Mouse (Mus musculus): ENCODE data around the gene Cars. TPM values are rescaled to one million over a fixed set of nuclear protein-coding genes. Genes with fewer than 3 reads are reported as not detected.

The Cars gene
- polyA plus RNA-seq, 1 experiment from 2014 or later: 24.7 TPM

DNA sequence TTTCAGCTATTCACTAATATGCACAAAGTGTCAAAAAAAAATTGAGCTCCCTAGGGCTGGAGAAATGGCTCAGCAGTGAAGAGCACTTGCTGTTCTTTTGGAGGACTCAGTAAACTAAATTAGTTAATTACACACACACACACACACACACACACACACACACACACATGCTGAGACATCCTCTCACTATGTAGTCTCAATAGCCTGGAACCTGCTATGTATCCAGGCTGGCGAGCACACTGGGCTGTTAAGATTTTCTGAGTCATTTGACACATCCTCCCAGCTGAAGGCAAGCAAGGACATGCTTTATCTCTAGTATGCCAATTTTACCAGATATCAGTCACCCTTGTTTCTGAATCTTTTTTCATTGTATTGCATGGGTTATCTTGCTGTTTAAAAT is 21.1 kb upstream of the Cars start:
- Histone ChIP-seq H3K9me3 (replicated peaks) (no peaks in the 10 kb centered on the region), H3K27ac (no peak overlapping the region), H3K9ac (no peak overlapping the region), H3K36me3 (no peaks in the 10 kb centered on the region), H3K27me3 (no peaks in the 10 kb centered on the region), H3K4me2 (no peak overlapping the region), H3K4me1 (replicated peaks) (no peaks in the 10 kb centered on the region), H3K4me3 (no peak overlapping the region)
- ATAC-seq (replicated peaks; ENCODE audit: insufficient number of reproducible peaks, insufficient read depth, low FRiP score, low read depth): no peak
- 43% methylated on average over 1 of the region's 1 CpGs for WGBS

DNA sequence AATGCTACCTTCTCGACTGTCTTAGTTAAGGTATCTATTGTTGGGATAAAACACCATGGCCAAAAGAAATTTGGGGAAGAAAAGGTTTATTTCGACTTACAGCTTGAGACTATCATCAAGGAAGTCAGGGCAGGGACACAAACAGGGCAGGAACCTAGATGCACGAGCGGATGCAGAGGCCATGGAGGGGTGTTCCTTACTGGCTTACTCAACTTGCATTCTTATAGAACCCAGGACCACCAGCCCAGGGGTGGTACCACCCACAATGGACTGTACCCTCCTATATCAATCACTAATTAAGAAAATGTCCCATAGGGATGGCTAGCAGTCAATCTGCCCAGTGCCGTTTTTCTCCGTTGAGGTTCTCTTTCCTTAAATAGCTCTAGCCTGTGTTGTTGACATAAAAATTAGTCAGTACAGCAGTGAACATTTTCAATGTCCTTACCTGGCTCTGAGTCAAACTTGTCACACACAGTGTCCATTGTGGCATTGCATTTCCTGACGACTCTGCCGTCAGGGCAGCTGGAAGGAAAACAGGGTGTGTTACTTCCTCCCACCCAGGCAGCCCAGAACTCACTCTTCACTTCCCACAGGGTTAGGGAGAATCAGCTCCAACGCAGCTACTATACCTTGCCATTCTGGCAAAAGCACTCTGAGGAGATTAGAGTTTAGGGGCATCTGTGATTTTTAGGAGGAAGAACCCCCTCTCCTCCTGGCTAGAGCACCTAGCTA is 14.7 kb upstream of the Cars start:
- Histone ChIP-seq H3K9ac (no peak overlapping the region), H3K4me2 (no peak overlapping the region), H3K27me3 (no peaks in the 10 kb centered on the region), H3K9me3 (replicated peaks) (no peaks in the 10 kb centered on the region), H3K4me1 (replicated peaks) (0 out of 2 replicates have a peak, but pooled peaks cover 3% of the 10 kb centered on the region), H3K4me3 (no peak overlapping the region), H3K27ac (peak overlapping the region; percentile 39), H3K36me3 (no peaks in the 10 kb centered on the region)
- 0 out of 2 replicates have a peak, but pooled peaks have one; percentile 43 for ATAC-seq (replicated peaks; ENCODE audit: insufficient number of reproducible peaks, insufficient read depth, low FRiP score, low read depth)
- 33% methylated on average over 9 of the region's 9 CpGs for WGBS

DNA sequence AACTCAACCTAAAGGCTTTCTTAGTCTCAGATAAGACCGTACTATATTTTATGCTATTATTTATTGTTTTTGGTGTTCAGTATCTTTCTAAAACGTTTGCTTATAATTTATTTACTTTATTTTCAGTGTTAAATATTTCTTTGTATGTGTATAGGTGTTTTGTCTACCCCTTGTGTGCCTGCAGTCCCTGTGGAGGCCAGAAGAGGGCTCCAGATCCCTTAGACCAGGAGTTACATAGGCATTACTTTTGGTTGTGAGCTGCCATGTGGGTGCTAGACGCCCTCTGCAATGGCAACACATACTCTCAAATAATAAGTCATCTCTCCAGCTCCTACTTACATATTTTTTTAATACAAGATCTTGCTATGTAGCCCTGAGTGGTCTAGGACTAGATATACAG is 12.3 kb upstream of the Cars start:
- Histone ChIP-seq H3K4me3 (no peak overlapping the region), H3K4me2 (no peak overlapping the region), H3K4me1 (replicated peaks) (0 out of 2 replicates have a peak, but pooled peaks cover 5% of the 10 kb centered on the region), H3K27me3 (no peaks in the 10 kb centered on the region), H3K27ac (no peak overlapping the region), H3K9ac (no peak overlapping the region), H3K9me3 (replicated peaks) (no peaks in the 10 kb centered on the region), H3K36me3 (no peaks in the 10 kb centered on the region)
- 58% methylated on average over 3 of the region's 3 CpGs for WGBS
- ATAC-seq (replicated peaks; ENCODE audit: insufficient number of reproducible peaks, insufficient read depth, low FRiP score, low read depth): no peak

DNA sequence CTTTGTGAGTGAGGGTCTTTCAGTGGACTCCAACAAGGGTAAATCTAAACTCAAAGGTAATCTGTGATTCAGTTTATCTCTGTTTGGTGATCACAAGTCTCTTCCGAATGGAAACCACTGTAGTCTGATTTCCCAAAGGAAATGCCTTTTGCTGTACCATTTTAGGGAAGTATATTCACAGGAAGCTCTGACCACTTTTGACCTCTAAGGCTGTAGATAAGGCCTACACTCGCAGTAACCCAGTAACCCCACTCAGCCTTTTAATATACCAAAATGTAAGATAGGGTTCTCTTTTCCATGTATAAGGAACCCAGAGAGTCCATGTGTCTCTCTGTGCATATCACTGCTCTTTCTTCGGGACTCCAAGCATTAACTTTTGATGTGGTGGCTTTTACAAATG is 5.4 kb upstream of the Cars start:
- WGBS: 69% methylated on average over 3 of the region's 3 CpGs
- Histone ChIP-seq H3K4me3 (no peak overlapping the region), H3K27ac (no peak overlapping the region), H3K9ac (no peak overlapping the region), H3K4me1 (replicated peaks) (0 out of 2 replicates have a peak, but pooled peaks cover 3% of the 10 kb centered on the region), H3K27me3 (no peaks in the 10 kb centered on the region), H3K36me3 (no peaks in the 10 kb centered on the region), H3K4me2 (no peak overlapping the region), H3K9me3 (replicated peaks) (no peaks in the 10 kb centered on the region)
- ATAC-seq (replicated peaks; ENCODE audit: insufficient number of reproducible peaks, insufficient read depth, low FRiP score, low read depth): no peak

DNA sequence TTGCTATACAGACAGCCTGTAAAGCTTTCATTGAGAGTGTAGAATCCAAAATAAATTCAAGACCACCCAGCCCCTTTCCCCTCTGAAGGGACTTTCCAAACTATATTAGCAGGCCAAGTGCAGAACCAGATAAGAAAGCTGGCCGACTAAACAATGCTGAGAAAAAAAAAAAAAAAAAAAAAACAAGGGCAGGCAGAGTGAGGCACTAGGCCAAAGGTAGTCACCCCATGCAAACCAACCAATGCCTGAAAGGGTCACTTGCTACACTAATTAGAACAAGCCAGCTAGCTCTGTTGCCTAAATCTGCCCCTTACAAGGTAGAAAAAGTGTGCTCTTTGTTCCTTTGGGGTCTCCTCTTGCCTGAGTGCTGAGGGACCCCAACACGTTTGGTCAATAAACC is 5.0 kb upstream of the Cars start:
- 48% methylated on average over 2 of the region's 2 CpGs for WGBS

DNA sequence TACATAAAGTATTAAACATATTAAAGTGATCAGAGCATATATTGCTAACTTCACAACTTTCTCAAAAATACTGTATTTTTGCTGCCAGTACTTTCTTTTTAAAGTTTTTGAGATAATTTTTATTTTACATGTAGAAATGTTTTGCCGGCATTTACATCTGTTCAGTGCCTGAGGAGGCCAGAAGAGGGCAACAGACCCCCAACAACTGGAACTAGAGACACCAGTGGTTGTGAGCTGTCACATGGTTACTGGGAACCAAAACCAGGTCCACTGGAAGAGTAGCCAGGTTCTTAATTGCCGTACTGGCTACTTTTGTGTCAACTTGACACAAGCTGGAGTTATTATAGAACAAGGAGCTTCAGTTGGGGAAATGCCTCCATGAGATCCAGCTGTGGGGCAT is 1.8 kb upstream of the Cars start:
- no peak overlapping the region for H3K27ac ChIP-seq
- H3K27me3 ChIP-seq: no peaks in the 10 kb centered on the region
- no peaks in the 10 kb centered on the region for H3K36me3 ChIP-seq
- 72% methylated on average over 2 of the region's 2 CpGs for whole genome bisulfite sequencing
- H3K4me3 ChIP-seq: no peak overlapping the region
- no peak overlapping the region for H3K4me2 ChIP-seq
- H3K9ac ChIP-seq: no peak overlapping the region
- no peak for ATAC-seq (replicated peaks; ENCODE audit: insufficient number of reproducible peaks, insufficient read depth, low FRiP score, low read depth)
- no peaks in the 10 kb centered on the region for H3K9me3 ChIP-seq (replicated peaks)
- H3K4me1 ChIP-seq (replicated peaks): peaks cover 11% of the 10 kb centered on the region

More for the DNA sequence above, 5.0 kb upstream of the Cars start:
- Histone ChIP-seq H3K9me3 (replicated peaks) (no peaks in the 10 kb centered on the region), H3K9ac (no peak overlapping the region), H3K27ac (no peak overlapping the region), H3K4me2 (no peak overlapping the region), H3K4me3 (no peak overlapping the region), H3K27me3 (no peaks in the 10 kb centered on the region), H3K36me3 (no peaks in the 10 kb centered on the region), H3K4me1 (replicated peaks) (0 out of 2 replicates have a peak, but pooled peaks cover 3% of the 10 kb centered on the region)
- ATAC-seq (replicated peaks; ENCODE audit: insufficient number of reproducible peaks, insufficient read depth, low FRiP score, low read depth): no peak

DNA sequence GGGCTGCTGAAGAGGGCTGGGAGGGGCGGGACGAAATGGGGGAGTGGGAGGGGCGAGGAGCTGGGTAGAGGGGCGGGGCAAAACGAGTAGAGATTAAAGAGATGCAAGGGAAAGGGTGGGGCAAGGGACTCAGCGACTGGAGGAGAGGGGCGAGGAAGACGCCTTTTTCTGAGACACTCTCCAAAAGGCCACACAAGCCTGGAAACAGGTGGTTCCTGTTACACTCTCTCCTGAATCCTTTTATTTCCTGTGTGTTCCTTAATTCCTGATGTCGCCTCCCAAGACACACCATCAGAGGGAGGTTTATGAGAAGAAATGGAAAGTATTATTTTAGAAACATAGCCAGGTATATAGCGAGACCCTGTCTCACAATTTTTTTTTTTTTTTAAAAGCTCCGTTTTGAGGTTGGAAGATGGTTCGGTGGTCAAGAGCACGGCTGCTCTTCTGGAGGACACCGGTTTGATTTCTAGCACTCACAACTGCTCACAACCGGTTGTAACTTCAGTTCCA is 396 bp upstream of the Cars start:
- 8% methylated on average over 15 of the region's 15 CpGs for WGBS
- Histone ChIP-seq H3K4me3 (peak overlapping the region; percentile 98), H3K9ac (peak overlapping the region; percentile 87; the same call in 1 of the 2 replicates), H3K27me3 (no peaks in the 10 kb centered on the region), H3K4me2 (peak overlapping the region; percentile 94), H3K27ac (peak overlapping the region; percentile 17; the same call in 1 of the 2 replicates), H3K36me3 (no peaks in the 10 kb centered on the region), H3K9me3 (replicated peaks) (no peaks in the 10 kb centered on the region), H3K4me1 (replicated peaks) (peaks cover 12% of the 10 kb centered on the region)
- no peak for ATAC-seq (replicated peaks; ENCODE audit: insufficient number of reproducible peaks, insufficient read depth, low FRiP score, low read depth)

DNA sequence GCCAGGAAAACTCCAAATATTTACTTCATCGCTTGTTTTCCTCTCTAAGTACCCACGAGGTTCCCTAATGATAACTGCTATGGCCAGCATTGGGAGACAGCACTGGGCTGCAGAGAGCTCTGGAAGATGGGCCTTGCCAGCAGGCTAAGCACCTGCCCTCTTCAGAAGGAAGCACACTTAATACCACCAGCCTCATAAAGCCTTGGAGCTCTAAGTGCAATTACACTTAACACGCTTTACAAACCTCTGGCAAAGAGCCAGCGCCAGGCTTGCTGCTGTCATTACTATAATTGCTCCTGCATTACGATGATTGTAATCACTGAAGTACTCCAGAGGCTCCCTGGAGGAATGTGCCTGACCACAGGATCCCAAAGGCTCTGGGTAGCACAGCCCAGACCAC is 5.0 kb downstream of the Cars start:
- no peak for ATAC-seq (replicated peaks; ENCODE audit: insufficient number of reproducible peaks, insufficient read depth, low FRiP score, low read depth)
- Histone ChIP-seq H3K27me3 (no peaks in the 10 kb centered on the region), H3K4me2 (no peak overlapping the region), H3K36me3 (peaks cover 6% of the 10 kb centered on the region; the same call in 1 of the 2 replicates), H3K27ac (no peak overlapping the region), H3K9me3 (replicated peaks) (no peaks in the 10 kb centered on the region), H3K4me3 (no peak overlapping the region), H3K4me1 (replicated peaks) (peaks cover 23% of the 10 kb centered on the region), H3K9ac (no peak overlapping the region)
- 54% methylated on average over 5 of the region's 5 CpGs for WGBS

DNA sequence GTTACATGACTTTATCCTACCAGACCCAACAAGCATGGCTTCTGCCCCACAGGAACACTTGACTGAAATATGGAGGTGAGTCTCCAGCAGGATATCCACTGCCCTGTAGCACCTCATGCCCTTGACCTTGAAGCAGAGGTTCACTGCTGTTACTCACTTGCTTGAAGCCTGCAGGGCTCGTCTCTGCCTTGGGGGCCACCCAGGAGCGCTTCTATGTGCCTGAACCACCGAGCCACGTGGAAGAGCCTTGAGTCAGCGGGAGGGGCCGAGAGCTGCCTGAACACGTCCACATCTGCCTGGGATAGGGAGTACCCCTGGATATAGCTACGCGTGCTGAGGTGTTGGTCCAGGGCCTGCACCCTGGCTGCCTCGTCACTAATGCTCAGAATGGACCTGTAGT is 7.6 kb downstream of the Cars start:
- no peaks in the 10 kb centered on the region for H3K27me3 ChIP-seq
- H3K4me1 ChIP-seq (replicated peaks): peaks cover 12% of the 10 kb centered on the region
- no peak overlapping the region for H3K4me2 ChIP-seq
- 81% methylated on average over 10 of the region's 10 CpGs for WGBS
- H3K27ac ChIP-seq: no peak overlapping the region
- H3K9ac ChIP-seq: no peak overlapping the region
- H3K36me3 ChIP-seq: peaks cover 15% of the 10 kb centered on the region; the same call in 1 of the 2 replicates
- ATAC-seq (replicated peaks; ENCODE audit: insufficient number of reproducible peaks, insufficient read depth, low FRiP score, low read depth): no peak
- no peak overlapping the region for H3K4me3 ChIP-seq
- H3K9me3 ChIP-seq (replicated peaks): no peaks in the 10 kb centered on the region

DNA sequence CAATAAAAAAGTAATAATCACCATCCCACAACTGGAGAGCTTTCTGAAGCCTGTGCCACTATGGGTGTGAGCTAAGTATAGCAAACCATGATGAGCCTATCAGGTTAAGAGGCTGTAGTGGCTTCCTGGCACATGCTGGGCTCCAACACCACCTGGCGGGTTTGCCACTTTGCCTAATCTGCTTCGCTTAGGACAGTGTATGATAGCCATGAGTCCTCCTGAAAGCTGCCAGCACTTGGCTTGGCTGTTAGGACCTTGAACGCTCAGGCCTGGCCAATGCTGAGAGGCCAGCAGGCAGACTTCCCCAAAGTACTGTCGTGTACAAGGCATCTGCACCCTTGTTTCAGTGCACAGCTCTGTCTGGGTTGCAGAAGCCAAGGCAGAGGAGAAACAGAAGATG is 11.9 kb downstream of the Cars start:
- no peak overlapping the region for H3K27ac ChIP-seq
- H3K4me2 ChIP-seq: no peak overlapping the region
- H3K36me3 ChIP-seq: peaks cover 38% of the 10 kb centered on the region
- H3K9ac ChIP-seq: no peak overlapping the region
- no peaks in the 10 kb centered on the region for H3K4me1 ChIP-seq (replicated peaks)
- ATAC-seq (replicated peaks; ENCODE audit: insufficient number of reproducible peaks, insufficient read depth, low FRiP score, low read depth): no peak
- no peak overlapping the region for H3K4me3 ChIP-seq
- WGBS: 83% methylated on average over 4 of the region's 4 CpGs
- no peaks in the 10 kb centered on the region for H3K9me3 ChIP-seq (replicated peaks)
- H3K27me3 ChIP-seq: no peaks in the 10 kb centered on the region

DNA sequence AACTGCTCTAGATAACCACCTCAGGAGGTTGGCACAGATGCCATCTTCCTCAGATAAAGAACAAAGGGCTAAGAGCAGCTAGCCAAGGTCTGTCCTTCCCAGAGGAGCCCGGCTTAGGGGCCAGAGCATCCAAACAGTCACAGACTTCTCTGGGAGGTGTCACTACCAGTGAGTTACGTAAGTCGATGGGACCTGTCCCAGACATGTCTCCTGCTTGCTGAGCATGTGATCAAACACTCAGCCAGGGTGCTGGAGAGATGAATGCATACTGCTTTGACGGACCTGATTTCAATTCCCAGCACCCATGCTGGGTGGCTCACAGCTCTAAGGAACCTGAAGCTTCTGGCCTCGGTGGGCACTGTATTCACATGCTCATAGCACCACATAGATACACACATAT is 12.3 kb downstream of the Cars start:
- no peak overlapping the region for H3K9ac ChIP-seq
- no peaks in the 10 kb centered on the region for H3K4me1 ChIP-seq (replicated peaks)
- 79% methylated on average over 5 of the region's 5 CpGs for WGBS
- H3K36me3 ChIP-seq: peaks cover 42% of the 10 kb centered on the region
- ATAC-seq (replicated peaks; ENCODE audit: insufficient number of reproducible peaks, insufficient read depth, low FRiP score, low read depth): no peak
- H3K4me3 ChIP-seq: no peak overlapping the region
- H3K27me3 ChIP-seq: no peaks in the 10 kb centered on the region
- no peak overlapping the region for H3K4me2 ChIP-seq
- no peaks in the 10 kb centered on the region for H3K9me3 ChIP-seq (replicated peaks)
- H3K27ac ChIP-seq: no peak overlapping the region

DNA sequence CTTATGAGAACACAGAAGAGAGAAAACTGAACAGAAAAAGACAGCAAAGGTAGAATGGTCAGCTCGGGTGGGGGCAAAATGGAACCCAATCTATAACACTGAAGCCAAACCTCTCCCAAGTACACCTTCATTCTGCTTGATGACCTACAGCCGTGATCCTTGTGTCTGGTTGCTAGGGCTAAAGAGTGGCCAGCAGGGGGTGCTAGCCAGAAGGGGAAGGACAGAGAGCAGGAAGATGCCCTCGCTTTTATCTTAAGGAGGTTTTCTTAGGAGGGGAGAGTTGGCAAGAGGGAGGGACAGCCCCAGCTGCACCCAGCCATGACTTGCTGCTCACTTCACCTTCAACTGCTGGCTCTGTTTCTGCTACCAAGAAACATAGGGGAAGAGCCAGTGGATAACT is 15.9 kb downstream of the Cars start:
- Histone ChIP-seq H3K4me3 (no peak overlapping the region), H3K9ac (no peak overlapping the region), H3K9me3 (replicated peaks) (no peaks in the 10 kb centered on the region), H3K36me3 (peaks cover 43% of the 10 kb centered on the region), H3K27ac (no peak overlapping the region), H3K4me1 (replicated peaks) (no peaks in the 10 kb centered on the region), H3K4me2 (no peak overlapping the region), H3K27me3 (no peaks in the 10 kb centered on the region)
- ATAC-seq (replicated peaks; ENCODE audit: insufficient number of reproducible peaks, insufficient read depth, low FRiP score, low read depth): peak; percentile 31; the same call in 1 of the 2 replicates
- WGBS: 26% methylated on average over 3 of the region's 3 CpGs
